Mouse (Mus musculus) embryonic facial prominence, embryonic 14.5 days (tissue): ENCODE results near the gene Slc2a6. TPM values are rescaled to one million over a fixed set of nuclear protein-coding genes. Genes with fewer than 3 reads are reported as not detected.

ENCODE experiments used
- ATAC-seq: fragments of 200-750 bp; cut with Nextera tagmentation; 2 replicates; pipeline ENCODE4 v1.8.0; 2017; ENCODE audit warnings: low read depth, moderate number of reproducible peaks, moderate TSS enrichment
- DNase-seq: peaks from one replicate; pipeline ENCODE4 v3.0.0-alpha.2; 2015; ENCODE audit warnings: low spot score
- H3K27ac ChIP-seq: fragments of 300-500 bp; sonication (generic); replicated peaks from 2 replicates; pipeline ENCODE4 v1.5.1; 2014; ENCODE audit warnings: low read depth, mild to moderate bottlenecking, low read length, moderate library complexity
- H3K27me3 ChIP-seq: fragments of 300-500 bp; sonication (generic); replicated peaks from 2 replicates; pipeline ENCODE4 v1.6.1; 2014; ENCODE audit warnings: low read length; ENCODE audit not compliant: control insufficient read depth, insufficient read depth
- H3K36me3 ChIP-seq: fragments of 300-500 bp; sonication (generic); 2 replicates; pipeline ENCODE4 v1.6.1; 2014; ENCODE audit warnings: low read length, mixed read lengths; ENCODE audit not compliant: control insufficient read depth, insufficient read depth
- H3K4me1 ChIP-seq: fragments of 300-500 bp; sonication (generic); 2 replicates; pipeline ENCODE4 v1.6.1; 2014; ENCODE audit warnings: antibody characterized with exemption, low read length; ENCODE audit not compliant: control insufficient read depth, insufficient read depth
- H3K4me2 ChIP-seq: fragments of 300-500 bp; sonication (generic); 2 replicates; pipeline ENCODE4 v1.6.1; 2014; ENCODE audit warnings: low read depth, mild to moderate bottlenecking, low read length, moderate library complexity, mixed read lengths
- H3K4me3 ChIP-seq: fragments of 300-500 bp; sonication (generic); 2 replicates; pipeline ENCODE4 v1.5.1; 2014; ENCODE audit warnings: low read depth, mild to moderate bottlenecking, low read length
- H3K9ac ChIP-seq: fragments of 300-500 bp; sonication (generic); 2 replicates; pipeline ENCODE4 v1.6.1; 2014; ENCODE audit warnings: low read depth, mild to moderate bottlenecking, low read length, moderate library complexity, mixed read lengths
- H3K9me3 ChIP-seq: fragments of 300-500 bp; sonication (generic); 2 replicates; pipeline ENCODE4 v1.6.1; 2016; ENCODE audit warnings: low read length; ENCODE audit not compliant: control insufficient read depth
- WGBS: fragments of 180-500 bp; shearing (Covaris S2); extraction: QIAGEN DNeasy Blood & Tissue Kit; methylation state at CpG from one replicate; pipeline ENCODE4 v1.1.7; 2014; 5-methylcytosine and 5-hydroxymethylcytosine counted together
- polyA plus RNA-seq: library from polyadenylated mRNA; unstranded; fragments of >200 nt; fragmentation: Nextera tagmentation; extraction: Ambion mirVana; gene quantifications from 2 replicates; pipeline ENCODE4 v1.2.1, GENCODE M21; 2014

The Slc2a6 gene
- polyA plus RNA-seq, 1 experiment from 2014 or later, result 0.63 TPM

GRCm38 (mm10) chr2:27067996-27068395, 40.2 kb upstream of the Slc2a6 start:
- ATAC-seq (no peak), DNase-seq (no peak)
- no peak overlapping the region for H3K9ac ChIP-seq
- no peak overlapping the region for H3K4me2 ChIP-seq
- H3K27ac ChIP-seq, result no peak overlapping the region
- H3K36me3 ChIP-seq, result no peaks in the 10 kb centered on the region
- 44% methylated on average over 2 of the region's 2 CpGs for WGBS
- no peak overlapping the region for H3K4me3 ChIP-seq
- no peaks in the 10 kb centered on the region for H3K27me3 ChIP-seq
- H3K9me3 ChIP-seq, result no peaks in the 10 kb centered on the region
- peaks cover 7% of the 10 kb centered on the region; the same call in 1 of the 2 replicates for H3K4me1 ChIP-seq

DNA sequence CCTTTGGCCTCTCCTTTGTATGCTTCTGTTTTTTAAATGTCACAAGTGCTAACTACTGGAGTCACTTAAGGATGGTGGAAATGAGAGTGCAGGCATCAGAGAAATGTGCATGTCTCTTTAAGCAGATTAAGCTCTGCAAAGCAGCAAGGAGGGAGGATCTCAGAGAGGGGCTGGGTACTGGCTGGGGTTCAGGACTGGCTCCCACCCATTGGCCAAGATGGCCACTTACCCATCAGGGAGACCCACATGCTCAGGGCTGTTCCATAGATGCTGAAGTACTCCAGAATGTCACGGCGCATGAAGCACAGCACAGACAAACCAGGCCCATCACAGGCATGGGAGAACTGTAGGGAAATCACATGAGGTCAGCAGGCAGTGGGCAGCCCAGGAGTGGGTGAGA, 39.3 kb upstream of the Slc2a6 start:
- 92% methylated on average over 2 of the region's 2 CpGs for WGBS
- Histone ChIP-seq H3K9me3 (no peaks in the 10 kb centered on the region), H3K36me3 (no peaks in the 10 kb centered on the region), H3K9ac (no peak overlapping the region), H3K27me3 (no peaks in the 10 kb centered on the region), H3K4me1 (peaks cover 7% of the 10 kb centered on the region; the same call in 1 of the 2 replicates), H3K4me3 (no peak overlapping the region), H3K4me2 (no peak overlapping the region), H3K27ac (no peak overlapping the region)
- no peak for ATAC-seq
- DNase-seq, result no peak

DNA sequence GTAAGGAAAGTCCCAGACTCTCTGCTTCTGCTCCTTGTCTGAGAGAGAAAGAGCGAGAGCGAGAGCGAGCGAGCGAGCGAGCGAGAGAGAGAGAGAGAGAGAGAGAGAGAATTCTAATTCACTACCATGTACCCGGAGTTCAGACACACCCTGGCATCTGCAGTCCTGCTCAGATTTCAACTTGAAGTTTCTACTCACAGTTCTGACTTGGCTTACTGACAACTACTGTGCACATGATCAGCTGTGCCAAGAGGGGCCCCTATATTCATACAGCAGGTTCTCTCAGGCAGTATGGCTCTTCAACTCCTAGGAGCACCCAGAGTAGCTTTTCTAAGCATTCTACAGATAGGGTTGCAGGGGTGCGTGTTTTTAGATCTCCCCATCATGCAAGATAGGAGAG, 31.4 kb upstream of the Slc2a6 start:
- WGBS, result 68% methylated on average over 9 of the region's 9 CpGs

GRCm38 (mm10) chr2:27058751-27059150, 31.0 kb upstream of the Slc2a6 start:
- Histone ChIP-seq H3K4me1 (peaks cover 14% of the 10 kb centered on the region), H3K36me3 (no peaks in the 10 kb centered on the region), H3K9ac (no peak overlapping the region), H3K4me2 (peak overlapping the region; percentile 29), H3K9me3 (no peaks in the 10 kb centered on the region), H3K4me3 (no peak overlapping the region), H3K27ac (peak overlapping the region; percentile 59), H3K27me3 (no peaks in the 10 kb centered on the region)
- peak; percentile 63 for DNase-seq
- WGBS, result 25% methylated on average over 12 of the region's 12 CpGs
- peak; percentile 74 for ATAC-seq

More for the DNA sequence above, 31.4 kb upstream of the Slc2a6 start:
- peak; percentile 86 for DNase-seq
- Histone ChIP-seq H3K27me3 (no peaks in the 10 kb centered on the region), H3K4me2 (peak overlapping the region; percentile 29), H3K36me3 (no peaks in the 10 kb centered on the region), H3K9ac (no peak overlapping the region), H3K9me3 (no peaks in the 10 kb centered on the region), H3K4me1 (peaks cover 14% of the 10 kb centered on the region), H3K4me3 (no peak overlapping the region), H3K27ac (peak overlapping the region; percentile 59)
- ATAC-seq, result peak; percentile 73

DNA sequence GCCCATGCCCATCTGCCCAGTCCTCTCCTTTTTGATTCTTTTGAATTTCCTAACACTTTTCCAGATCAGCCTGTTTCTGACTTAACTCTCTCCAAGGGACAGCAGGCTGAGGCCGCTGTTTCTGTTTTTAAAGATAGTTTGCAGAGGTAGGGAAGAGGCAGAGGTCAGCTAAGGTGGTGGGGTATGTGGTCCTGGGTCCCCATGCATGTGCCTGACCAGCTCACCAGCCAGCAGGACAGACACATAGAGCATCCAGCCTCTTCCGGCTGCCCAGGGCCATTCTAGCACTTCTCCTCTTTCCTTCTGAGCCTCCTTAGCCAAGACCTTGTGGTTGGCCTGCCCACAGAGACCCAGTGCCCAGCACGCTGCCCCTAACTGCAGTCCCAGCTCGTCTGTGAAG, 30.5 kb upstream of the Slc2a6 start:
- DNase-seq (no peak), ATAC-seq (no peak)
- Histone ChIP-seq H3K9me3 (no peaks in the 10 kb centered on the region), H3K36me3 (no peaks in the 10 kb centered on the region), H3K4me3 (no peak overlapping the region), H3K27ac (peak overlapping the region; percentile 59), H3K27me3 (no peaks in the 10 kb centered on the region), H3K4me2 (peak overlapping the region; percentile 29; the same call in 1 of the 2 replicates), H3K9ac (no peak overlapping the region), H3K4me1 (peaks cover 14% of the 10 kb centered on the region)
- 42% methylated on average over 4 of the region's 4 CpGs for WGBS

GRCm38 (mm10) chr2:27049408-27049807, 21.6 kb upstream of the Slc2a6 start:
- H3K9me3 ChIP-seq, result no peaks in the 10 kb centered on the region
- H3K4me2 ChIP-seq, result no peak overlapping the region
- DNase-seq, result no peak
- no peaks in the 10 kb centered on the region for H3K36me3 ChIP-seq
- no peak overlapping the region for H3K4me3 ChIP-seq
- no peaks in the 10 kb centered on the region for H3K27me3 ChIP-seq
- H3K27ac ChIP-seq, result no peak overlapping the region
- no peak for ATAC-seq
- no peaks in the 10 kb centered on the region for H3K4me1 ChIP-seq
- WGBS, result 36% methylated on average over 6 of the region's 6 CpGs
- H3K9ac ChIP-seq, result no peak overlapping the region

GRCm38 (mm10) chr2:27045979-27046770, 18.4 kb upstream of the Slc2a6 start:
- 67% methylated on average over 8 of the region's 8 CpGs for WGBS
- ATAC-seq (no peak), DNase-seq (no peak)
- Histone ChIP-seq H3K4me2 (no peak overlapping the region), H3K27ac (no peak overlapping the region), H3K27me3 (no peaks in the 10 kb centered on the region), H3K4me3 (no peak overlapping the region), H3K4me1 (no peaks in the 10 kb centered on the region), H3K9me3 (no peaks in the 10 kb centered on the region), H3K9ac (no peak overlapping the region), H3K36me3 (no peaks in the 10 kb centered on the region)

DNA sequence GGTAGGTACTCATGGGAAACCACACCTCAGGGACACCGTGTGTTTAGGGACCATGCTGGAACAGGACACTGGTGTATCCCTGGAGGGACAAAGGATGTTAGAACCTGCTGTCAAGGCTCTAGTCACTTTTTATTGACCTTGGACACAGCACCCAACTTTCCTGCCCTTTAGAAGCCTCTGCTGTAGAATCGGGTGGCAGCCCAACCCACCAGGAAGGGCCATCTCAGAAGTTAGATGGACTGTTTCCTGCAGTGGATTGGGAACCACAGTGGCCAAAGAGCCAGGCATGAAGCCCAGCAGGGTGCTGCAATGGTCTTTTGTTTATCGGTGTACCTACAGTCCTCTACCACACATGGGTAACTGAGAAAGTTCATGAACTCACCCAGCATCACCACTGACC, 16.8 kb upstream of the Slc2a6 start:
- H3K4me3 ChIP-seq, result no peak overlapping the region
- H3K27me3 ChIP-seq, result no peaks in the 10 kb centered on the region; the same call in 1 of the 2 replicates
- 74% methylated on average over 3 of the region's 3 CpGs for WGBS
- no peaks in the 10 kb centered on the region for H3K36me3 ChIP-seq
- ATAC-seq (no peak), DNase-seq (no peak)
- H3K4me2 ChIP-seq, result no peak overlapping the region
- H3K9me3 ChIP-seq, result no peaks in the 10 kb centered on the region
- no peaks in the 10 kb centered on the region for H3K4me1 ChIP-seq
- H3K27ac ChIP-seq, result no peak overlapping the region
- no peak overlapping the region for H3K9ac ChIP-seq

- WGBS, result 75% methylated on average over 4 of the region's 4 CpGs
- H3K9ac ChIP-seq, result no peak overlapping the region
- no peak for DNase-seq
- H3K27me3 ChIP-seq, result no peaks in the 10 kb centered on the region; the same call in 1 of the 2 replicates
- no peak overlapping the region for H3K4me2 ChIP-seq
- no peaks in the 10 kb centered on the region for H3K4me1 ChIP-seq
- H3K9me3 ChIP-seq, result no peaks in the 10 kb centered on the region
- no peak for ATAC-seq
- no peak overlapping the region for H3K4me3 ChIP-seq
- no peak overlapping the region for H3K27ac ChIP-seq
- H3K36me3 ChIP-seq, result no peaks in the 10 kb centered on the region
These were observed 16.4 kb upstream of the Slc2a6 start for GRCm38 (mm10) chr2:27044166-27044565.
